Mouse (Mus musculus): ENCODE measurements around the gene Pigu. TPM values are rescaled to one million over a fixed set of nuclear protein-coding genes. Genes with fewer than 3 reads are reported as not detected.

Gene Pigu
- polyA plus RNA-seq, 1 experiment: 43.9 TPM

- TF ChIP-seq POLR2A (IDR thresholded peaks at IDR 0.05; ENCODE audit: low read depth, low read length): no peak
- TF ChIP-seq CTCF (IDR thresholded peaks at IDR 0.05; ENCODE audit: borderline replicate concordance, insufficient read depth, low read length): no peak
- no peaks in the 10 kb centered on the region for H3K4me1 ChIP-seq (ENCODE audit: control insufficient read depth, insufficient read depth, low read length)
- H3K4me3 ChIP-seq (ENCODE audit: insufficient read depth, low read length): no peak overlapping the region
- H3K27ac ChIP-seq (ENCODE audit: insufficient read depth, low read length): no peak overlapping the region
These were observed 61.8 kb downstream of the Pigu start for GRCm38 (mm10) chr2:155295453-155295852.

- Histone ChIP-seq H3K4me3 (ENCODE audit: insufficient read depth, low read length) (no peak overlapping the region), H3K4me1 (ENCODE audit: control insufficient read depth, insufficient read depth, low read length) (no peaks in the 10 kb centered on the region), H3K27ac (ENCODE audit: insufficient read depth, low read length) (no peak overlapping the region)
- TF ChIP-seq POLR2A (IDR thresholded peaks at IDR 0.05; ENCODE audit: low read depth, low read length): no peak
- TF ChIP-seq CTCF (IDR thresholded peaks at IDR 0.05; ENCODE audit: borderline replicate concordance, insufficient read depth, low read length): no peak
These were observed 63.3 kb downstream of the Pigu start for GRCm38 (mm10) chr2:155293946-155294345.

GRCm38 (mm10) chr2:155293382-155293781, 63.8 kb downstream of the Pigu start:
- H3K27ac ChIP-seq (ENCODE audit: insufficient read depth, low read length): no peak overlapping the region
- TF ChIP-seq POLR2A (IDR thresholded peaks at IDR 0.05; ENCODE audit: low read depth, low read length) (no peak), CTCF (IDR thresholded peaks at IDR 0.05; ENCODE audit: borderline replicate concordance, insufficient read depth, low read length) (no peak)
- no peak overlapping the region for H3K4me3 ChIP-seq (ENCODE audit: insufficient read depth, low read length)
- no peaks in the 10 kb centered on the region for H3K4me1 ChIP-seq (ENCODE audit: control insufficient read depth, insufficient read depth, low read length)

GRCm38 (mm10) chr2:155290066-155290465, 67.2 kb downstream of the Pigu start:
- Histone ChIP-seq H3K27ac (ENCODE audit: insufficient read depth, low read length) (no peak overlapping the region), H3K4me1 (ENCODE audit: control insufficient read depth, insufficient read depth, low read length) (no peaks in the 10 kb centered on the region), H3K4me3 (ENCODE audit: insufficient read depth, low read length) (no peak overlapping the region)
- TF ChIP-seq CTCF (IDR thresholded peaks at IDR 0.05; ENCODE audit: borderline replicate concordance, insufficient read depth, low read length) (no peak), POLR2A (IDR thresholded peaks at IDR 0.05; ENCODE audit: low read depth, low read length) (no peak)

- TF ChIP-seq POLR2A (IDR thresholded peaks at IDR 0.05; ENCODE audit: low read depth, low read length) (no peak), CTCF (IDR thresholded peaks at IDR 0.05; ENCODE audit: borderline replicate concordance, insufficient read depth, low read length) (no peak)
- Histone ChIP-seq H3K27ac (ENCODE audit: insufficient read depth, low read length) (no peak overlapping the region), H3K4me1 (ENCODE audit: control insufficient read depth, insufficient read depth, low read length) (no peaks in the 10 kb centered on the region), H3K4me3 (ENCODE audit: insufficient read depth, low read length) (no peak overlapping the region)
These were observed 69.6 kb downstream of the Pigu start for GRCm38 (mm10) chr2:155287456-155288250.

GRCm38 (mm10) chr2:155285744-155286143, 71.5 kb downstream of the Pigu start:
- Histone ChIP-seq H3K27ac (ENCODE audit: insufficient read depth, low read length) (no peak overlapping the region), H3K4me3 (ENCODE audit: insufficient read depth, low read length) (no peak overlapping the region), H3K4me1 (ENCODE audit: control insufficient read depth, insufficient read depth, low read length) (no peaks in the 10 kb centered on the region)
- TF ChIP-seq CTCF (IDR thresholded peaks at IDR 0.05; ENCODE audit: borderline replicate concordance, insufficient read depth, low read length): no peak
- no peak for TF ChIP-seq POLR2A (IDR thresholded peaks at IDR 0.05; ENCODE audit: low read depth, low read length)

GRCm38 (mm10) chr2:155284647-155285046, 72.6 kb downstream of the Pigu start:
- Histone ChIP-seq H3K4me3 (ENCODE audit: insufficient read depth, low read length) (no peak overlapping the region), H3K27ac (ENCODE audit: insufficient read depth, low read length) (no peak overlapping the region), H3K4me1 (ENCODE audit: control insufficient read depth, insufficient read depth, low read length) (no peaks in the 10 kb centered on the region)
- TF ChIP-seq POLR2A (IDR thresholded peaks at IDR 0.05; ENCODE audit: low read depth, low read length): no peak
- no peak for TF ChIP-seq CTCF (IDR thresholded peaks at IDR 0.05; ENCODE audit: borderline replicate concordance, insufficient read depth, low read length)

- H3K4me1 ChIP-seq (ENCODE audit: control insufficient read depth, insufficient read depth, low read length): no peaks in the 10 kb centered on the region
- H3K4me3 ChIP-seq (ENCODE audit: insufficient read depth, low read length): no peak overlapping the region
- TF ChIP-seq CTCF (IDR thresholded peaks at IDR 0.05; ENCODE audit: borderline replicate concordance, insufficient read depth, low read length) (no peak), POLR2A (IDR thresholded peaks at IDR 0.05; ENCODE audit: low read depth, low read length) (no peak)
- H3K27ac ChIP-seq (ENCODE audit: insufficient read depth, low read length): no peak overlapping the region
These were observed 73.4 kb downstream of the Pigu start for GRCm38 (mm10) chr2:155283793-155284192.

GRCm38 (mm10) chr2:155280116-155280515, 77.1 kb downstream of the Pigu start:
- Histone ChIP-seq H3K27ac (ENCODE audit: insufficient read depth, low read length) (no peak overlapping the region), H3K4me3 (ENCODE audit: insufficient read depth, low read length) (no peak overlapping the region), H3K4me1 (ENCODE audit: control insufficient read depth, insufficient read depth, low read length) (no peaks in the 10 kb centered on the region)
- TF ChIP-seq CTCF (IDR thresholded peaks at IDR 0.05; ENCODE audit: borderline replicate concordance, insufficient read depth, low read length): no peak
- no peak for TF ChIP-seq POLR2A (IDR thresholded peaks at IDR 0.05; ENCODE audit: low read depth, low read length)

GRCm38 (mm10) chr2:155279163-155279562, 78.1 kb downstream of the Pigu start:
- TF ChIP-seq POLR2A (IDR thresholded peaks at IDR 0.05; ENCODE audit: low read depth, low read length) (no peak), CTCF (IDR thresholded peaks at IDR 0.05; ENCODE audit: borderline replicate concordance, insufficient read depth, low read length) (no peak)
- no peak overlapping the region for H3K4me3 ChIP-seq (ENCODE audit: insufficient read depth, low read length)
- no peaks in the 10 kb centered on the region for H3K4me1 ChIP-seq (ENCODE audit: control insufficient read depth, insufficient read depth, low read length)
- no peak overlapping the region for H3K27ac ChIP-seq (ENCODE audit: insufficient read depth, low read length)

All from embryonic fibroblast, embryonic 13.5 days (primary cell).